Mouse (Mus musculus) embryonic facial prominence, embryonic 14.5 days (tissue): ENCODE measurements at regions not wholly inside any gene's neighbourhood (a gene's known extent, or its start where the extent isn't known, plus 50 kb on each side); places are given as distances from the start of the nearest gene placed in this dataset. TPM values are rescaled to one million over a fixed set of nuclear protein-coding genes. Genes with fewer than 3 reads are reported as not detected.
"Not testable (repeated sequence)": the region's sequence is repeated elsewhere in the genome, so short reads cannot be mapped to it uniquely, and the experiment has no call there.

ENCODE experiments used
- ATAC-seq: fragments of 200-750 bp; cut with Nextera tagmentation; 2 replicates; pipeline ENCODE4 v1.8.0; 2017; ENCODE audit warnings: low read depth, moderate number of reproducible peaks, moderate TSS enrichment
- DNase-seq: peaks from one replicate; pipeline ENCODE4 v3.0.0-alpha.2; 2015; ENCODE audit warnings: low spot score
- H3K27ac ChIP-seq: fragments of 300-500 bp; sonication (generic); replicated peaks from 2 replicates; pipeline ENCODE4 v1.5.1; 2014; ENCODE audit warnings: low read depth, mild to moderate bottlenecking, low read length, moderate library complexity
- H3K27me3 ChIP-seq: fragments of 300-500 bp; sonication (generic); replicated peaks from 2 replicates; pipeline ENCODE4 v1.6.1; 2014; ENCODE audit warnings: low read length; ENCODE audit not compliant: control insufficient read depth, insufficient read depth
- H3K36me3 ChIP-seq: fragments of 300-500 bp; sonication (generic); 2 replicates; pipeline ENCODE4 v1.6.1; 2014; ENCODE audit warnings: low read length, mixed read lengths; ENCODE audit not compliant: control insufficient read depth, insufficient read depth
- H3K4me1 ChIP-seq: fragments of 300-500 bp; sonication (generic); 2 replicates; pipeline ENCODE4 v1.6.1; 2014; ENCODE audit warnings: antibody characterized with exemption, low read length; ENCODE audit not compliant: control insufficient read depth, insufficient read depth
- H3K4me2 ChIP-seq: fragments of 300-500 bp; sonication (generic); 2 replicates; pipeline ENCODE4 v1.6.1; 2014; ENCODE audit warnings: low read depth, mild to moderate bottlenecking, low read length, moderate library complexity, mixed read lengths
- H3K4me3 ChIP-seq: fragments of 300-500 bp; sonication (generic); 2 replicates; pipeline ENCODE4 v1.5.1; 2014; ENCODE audit warnings: low read depth, mild to moderate bottlenecking, low read length
- H3K9ac ChIP-seq: fragments of 300-500 bp; sonication (generic); 2 replicates; pipeline ENCODE4 v1.6.1; 2014; ENCODE audit warnings: low read depth, mild to moderate bottlenecking, low read length, moderate library complexity, mixed read lengths
- H3K9me3 ChIP-seq: fragments of 300-500 bp; sonication (generic); 2 replicates; pipeline ENCODE4 v1.6.1; 2016; ENCODE audit warnings: low read length; ENCODE audit not compliant: control insufficient read depth
- WGBS: fragments of 180-500 bp; shearing (Covaris S2); extraction: QIAGEN DNeasy Blood & Tissue Kit; methylation state at CpG from one replicate; pipeline ENCODE4 v1.1.7; 2014; 5-methylcytosine and 5-hydroxymethylcytosine counted together
- microRNA-seq: library from miRNA; unstranded; fragments of <30 nt; microRNA quantifications from one replicate; pipeline ENCODE4, GENCODE M21; 2016; ENCODE audit warnings: borderline number of aligned reads

DNA sequence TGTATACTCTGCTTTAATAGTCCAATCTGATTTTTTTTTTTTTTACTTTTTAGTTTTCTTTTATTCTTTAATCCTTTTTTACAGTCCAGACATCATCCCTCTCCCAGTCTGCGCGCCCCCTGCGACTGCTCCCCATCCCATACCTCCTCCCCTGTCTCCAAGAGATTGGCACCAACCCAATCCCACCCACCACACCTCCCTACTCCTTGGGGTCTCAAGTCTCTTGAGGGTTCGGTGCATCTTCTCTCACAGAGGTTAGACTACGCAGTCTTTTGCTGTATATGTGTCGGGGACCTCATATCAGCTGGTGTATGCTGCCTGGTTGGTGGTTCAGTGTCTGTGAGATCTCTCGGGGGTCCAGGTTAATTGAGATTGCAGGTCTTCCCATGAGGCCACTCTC is 93.4 kb upstream of the Meox2 start:
- WGBS: 85% methylated on average over 7 of the region's 7 CpGs
- not testable (repeated sequence) for H3K9me3 ChIP-seq, H3K4me2 ChIP-seq, H3K4me1 ChIP-seq, H3K36me3 ChIP-seq, H3K27ac ChIP-seq, H3K4me3 ChIP-seq, H3K27me3 ChIP-seq, DNase-seq, H3K9ac ChIP-seq
- peak; percentile 67; the same call in 1 of the 2 replicates for ATAC-seq

GRCm38 (mm10) chr12:37015474-37016248 is 92.7 kb upstream of the Meox2 start:
- Histone ChIP-seq H3K36me3 (no peaks in the 10 kb centered on the region), H3K9ac (no peak overlapping the region), H3K4me2 (no peak overlapping the region), H3K4me3 (no peak overlapping the region), H3K27me3 (no peaks in the 10 kb centered on the region), H3K9me3 (no peaks in the 10 kb centered on the region), H3K4me1 (0 out of 2 replicates have a peak, but pooled peaks cover 4% of the 10 kb centered on the region), H3K27ac (no peak overlapping the region)
- 51% methylated on average over 4 of the region's 4 CpGs for WGBS
- DNase-seq: peak; percentile 83
- ATAC-seq: peak; percentile 76

- Histone ChIP-seq H3K27me3 (no peaks in the 10 kb centered on the region), H3K4me3 (no peak overlapping the region), H3K27ac (no peak overlapping the region), H3K4me1 (no peaks in the 10 kb centered on the region), H3K4me2 (no peak overlapping the region), H3K9me3 (no peaks in the 10 kb centered on the region), H3K36me3 (no peaks in the 10 kb centered on the region), H3K9ac (no peak overlapping the region)
- DNase-seq (peak; percentile 11), ATAC-seq (no peak)
- WGBS: 59% methylated on average over 3 of the region's 3 CpGs
Measured at GRCm38 (mm10) chr12:37047191-37047590, 61.1 kb upstream of the Meox2 start.

- ATAC-seq (no peak), DNase-seq (peak; percentile 77)
- 13% methylated on average over 1 of the region's 1 CpGs for WGBS
- H3K9me3 ChIP-seq: no peaks in the 10 kb centered on the region
- H3K4me2 ChIP-seq: no peak overlapping the region
- H3K4me1 ChIP-seq: no peaks in the 10 kb centered on the region
- no peaks in the 10 kb centered on the region for H3K36me3 ChIP-seq
- no peak overlapping the region for H3K4me3 ChIP-seq
- no peaks in the 10 kb centered on the region for H3K27me3 ChIP-seq
- H3K9ac ChIP-seq: no peak overlapping the region
- H3K27ac ChIP-seq: no peak overlapping the region
Measured at GRCm38 (mm10) chr12:37050596-37050995, 57.7 kb upstream of the Meox2 start.

DNA sequence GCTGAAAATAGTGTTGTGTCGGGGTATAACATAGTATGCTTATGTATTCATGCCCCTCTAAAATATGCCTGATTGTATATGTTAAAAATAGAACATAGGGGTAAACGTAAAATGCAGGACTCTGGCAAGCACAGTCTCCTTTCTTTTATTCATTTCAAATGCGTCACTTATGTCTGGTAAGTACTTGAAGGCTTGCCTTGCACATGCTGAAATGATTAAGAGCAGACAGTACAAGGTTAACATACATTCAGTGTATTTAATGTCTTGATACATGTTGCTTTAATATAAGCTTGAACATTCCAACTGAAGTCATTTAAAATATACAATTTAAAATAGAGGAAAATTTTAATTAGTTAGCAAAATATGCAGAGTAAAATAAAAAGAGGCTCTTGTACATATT is 50.9 kb upstream of the Meox2 start:
- no peaks in the 10 kb centered on the region for H3K27me3 ChIP-seq
- H3K27ac ChIP-seq: no peak overlapping the region
- no peaks in the 10 kb centered on the region for H3K36me3 ChIP-seq
- H3K9ac ChIP-seq: no peak overlapping the region
- H3K4me1 ChIP-seq: no peaks in the 10 kb centered on the region
- peak; percentile 67 for DNase-seq
- H3K4me2 ChIP-seq: no peak overlapping the region
- WGBS: 41% methylated on average over 3 of the region's 3 CpGs
- no peak for ATAC-seq
- no peaks in the 10 kb centered on the region for H3K9me3 ChIP-seq
- no peak overlapping the region for H3K4me3 ChIP-seq

Small RNAs in the stretch of these regions (microRNA-seq; reads per million reads assigned to microRNA genes)
- gene Gm44326 (not detected), gene Mir5099 (64.4 reads per million, percentile 48 among the genes with 10 or more reads in this experiment)
